Mouse (Mus musculus): ENCODE results near the gene Gnpat.

Gene Gnpat

GRCm38 (mm10) chr8:124898251-124898905 is 35.5 kb downstream of the Gnpat start:
- DNase-seq (ENCODE audit: extremely low spot score, low read depth, low spot score), result no peak

DNA sequence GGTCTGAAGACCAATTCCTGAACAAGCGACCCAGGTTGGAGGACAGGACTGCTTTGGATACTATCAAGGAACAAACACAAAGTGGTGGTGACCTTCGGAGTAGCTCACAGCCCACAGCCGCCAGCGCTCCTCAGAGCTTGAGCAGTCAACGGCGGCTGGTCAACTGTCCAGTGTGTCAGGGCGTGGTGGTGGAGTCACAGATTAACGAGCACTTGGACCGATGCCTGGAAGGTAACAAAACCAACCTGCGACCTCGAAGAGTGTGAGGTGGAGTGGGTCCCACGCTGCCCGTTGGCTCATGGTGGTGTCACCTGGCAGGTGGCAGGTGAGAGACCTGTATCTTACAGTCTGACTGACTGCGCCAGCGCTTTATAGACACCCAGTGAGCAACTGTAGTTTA is 40.4 kb downstream of the Gnpat start:
- no peak for DNase-seq (ENCODE audit: extremely low spot score, low read depth, low spot score)

GRCm38 (mm10) chr8:124905482-124905881 is 42.6 kb downstream of the Gnpat start:
- no peak for DNase-seq (ENCODE audit: extremely low spot score, low read depth, low spot score)

- DNase-seq (ENCODE audit: extremely low spot score, low read depth, low spot score), result no peak
Observed at GRCm38 (mm10) chr8:124909936-124910335, 47.1 kb downstream of the Gnpat start.

- no peak for DNase-seq (ENCODE audit: extremely low spot score, low read depth, low spot score)
Observed at GRCm38 (mm10) chr8:124910349-124910748, 47.5 kb downstream of the Gnpat start.

- no peak for DNase-seq (ENCODE audit: extremely low spot score, low read depth, low spot score)
Observed at GRCm38 (mm10) chr8:124911938-124912872, 49.4 kb downstream of the Gnpat start.

- DNase-seq (ENCODE audit: extremely low spot score, low read depth, low spot score), result no peak
Observed at GRCm38 (mm10) chr8:124914061-124914460, 51.2 kb downstream of the Gnpat start.

GRCm38 (mm10) chr8:124917741-124918484 is 55.1 kb downstream of the Gnpat start:
- no peak for DNase-seq (ENCODE audit: extremely low spot score, low read depth, low spot score)

DNA sequence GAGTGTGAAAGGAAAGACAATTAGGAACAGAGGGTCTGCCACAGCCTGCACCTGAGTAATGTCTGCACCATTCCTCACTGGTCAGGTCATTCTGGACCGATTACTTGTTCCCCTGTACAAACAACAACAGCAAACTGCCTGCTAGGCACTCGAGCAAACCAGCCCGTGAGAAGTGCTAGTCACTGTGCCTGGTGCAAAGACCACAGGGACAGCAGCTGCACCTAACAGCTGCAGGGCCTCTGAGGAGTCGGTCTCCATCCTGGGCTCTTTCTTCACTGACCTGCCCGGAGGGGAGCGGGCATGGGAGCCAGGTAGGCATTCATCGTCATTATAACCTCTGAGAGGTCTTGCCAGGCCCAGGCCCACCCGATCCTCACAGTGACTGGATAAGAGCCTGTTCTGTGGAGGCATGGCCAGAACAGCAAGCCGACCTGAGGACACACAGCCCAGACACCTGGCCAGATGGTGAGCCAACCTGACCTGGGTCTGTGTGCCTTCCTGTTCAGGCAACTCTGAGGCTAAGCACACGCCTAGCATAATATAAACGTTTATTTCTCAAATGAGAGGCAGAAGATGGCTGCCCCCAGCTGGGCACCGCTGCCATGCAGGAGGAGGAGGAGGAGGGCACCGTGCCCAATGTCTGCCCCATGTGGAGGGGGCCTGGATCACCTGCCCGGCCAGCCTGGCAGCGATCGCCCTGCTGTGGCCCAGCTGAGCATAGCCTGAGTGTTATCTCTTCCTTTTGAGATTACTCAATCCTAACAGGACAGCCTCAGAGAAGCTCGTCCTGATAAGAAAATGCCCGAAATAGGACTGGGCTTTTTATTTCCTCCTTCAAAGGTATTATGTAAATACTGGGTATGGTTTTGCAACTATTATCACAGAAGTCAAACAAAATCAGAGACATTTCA is 58.8 kb downstream of the Gnpat start:
- no peak for DNase-seq (ENCODE audit: extremely low spot score, low read depth, low spot score)

DNA sequence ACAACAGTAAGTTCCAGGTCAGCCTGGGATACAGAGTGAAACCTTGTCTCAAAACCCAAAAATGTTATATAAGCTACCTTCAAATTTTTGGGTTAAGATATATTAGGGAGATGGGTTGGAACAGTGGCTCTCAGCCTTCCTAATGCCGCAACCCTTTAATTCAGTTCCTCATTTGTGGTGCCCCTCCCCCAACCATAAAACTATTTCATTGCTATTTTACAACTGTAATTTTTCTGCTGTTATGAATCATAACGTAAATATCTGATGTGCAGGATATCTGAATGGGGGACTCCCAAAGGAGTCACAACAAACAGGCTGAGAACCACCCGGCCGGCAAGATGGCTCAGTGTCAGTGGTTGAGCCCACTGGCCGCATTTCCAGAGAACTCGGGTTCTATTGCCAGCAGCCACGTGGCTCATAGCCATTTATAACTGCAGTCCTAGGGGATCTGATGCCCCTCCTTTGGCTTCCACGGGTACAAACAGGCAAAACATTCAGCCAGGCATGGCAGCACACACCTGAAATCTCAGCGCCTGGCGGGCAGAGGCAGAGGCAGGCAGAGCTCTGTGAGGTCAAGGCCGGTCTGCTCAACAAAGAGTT is 59.8 kb downstream of the Gnpat start:
- no peak for DNase-seq (ENCODE audit: extremely low spot score, low read depth, low spot score)

DNA sequence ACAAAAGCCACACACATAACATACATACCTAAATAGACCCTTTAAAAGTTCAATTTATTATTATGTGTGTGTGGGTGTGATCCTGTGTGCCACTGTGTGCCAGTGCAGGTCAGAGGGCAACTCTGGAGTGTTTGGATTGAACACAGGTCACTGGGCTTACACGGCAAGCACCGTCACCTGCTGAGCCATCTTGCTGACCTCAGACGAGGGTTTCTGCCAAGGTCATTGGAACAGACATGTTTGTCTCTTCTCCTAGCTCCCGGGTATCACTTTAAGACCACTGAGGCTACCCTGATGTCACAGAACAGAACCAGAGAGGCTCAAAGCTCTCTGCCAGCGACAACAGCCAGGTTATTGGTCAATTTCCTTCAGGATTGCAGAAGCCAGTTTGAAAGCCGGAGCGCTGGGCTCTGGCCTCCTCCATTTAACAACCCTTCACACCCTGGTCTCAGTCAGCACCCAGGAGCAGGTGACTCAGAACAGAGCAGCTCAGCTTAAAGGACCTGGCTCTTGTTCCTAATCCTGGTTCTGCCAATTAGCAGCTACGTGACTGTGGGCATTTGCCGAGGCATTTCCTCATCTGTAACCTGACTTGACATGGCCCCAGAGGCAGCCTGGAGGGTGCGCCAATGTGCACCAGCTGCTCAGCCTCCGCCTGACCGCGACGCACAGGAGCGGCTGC is 61.3 kb downstream of the Gnpat start:
- DNase-seq (ENCODE audit: extremely low spot score, low read depth, low spot score), result no peak

DNA sequence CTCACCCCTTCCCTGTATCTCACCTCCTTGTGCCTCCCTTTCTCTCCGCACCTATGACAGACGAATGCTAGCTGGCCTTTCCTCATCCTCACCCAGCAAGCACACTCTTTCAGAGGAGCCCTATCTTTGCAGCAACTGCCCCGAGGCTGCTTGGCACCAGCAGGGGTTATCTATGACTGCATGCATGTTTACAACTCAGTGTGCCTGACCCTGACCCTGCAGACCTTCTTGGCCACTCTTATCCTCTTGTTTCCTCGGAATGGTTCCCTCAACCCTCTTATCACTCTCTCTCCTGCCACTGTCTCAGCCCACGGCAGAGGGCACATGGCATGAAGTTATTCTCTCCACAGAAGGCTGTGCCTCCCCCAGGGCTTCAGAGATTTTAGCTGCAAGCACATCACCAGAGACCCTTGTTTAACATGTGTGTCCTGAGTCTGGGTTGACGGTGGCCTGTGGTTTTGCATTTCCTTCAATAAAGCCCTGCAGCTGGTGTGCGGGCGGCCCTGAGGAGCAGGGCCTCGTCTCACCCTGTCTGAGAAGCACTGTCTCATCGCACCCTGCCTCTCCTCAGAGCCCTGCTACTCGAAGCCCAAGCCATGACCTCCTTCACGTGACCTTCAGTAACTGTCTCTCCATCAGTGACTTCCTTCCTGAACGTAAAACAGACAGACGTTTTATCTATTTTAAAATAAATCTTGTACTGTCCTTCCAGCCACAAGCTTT is 62.9 kb downstream of the Gnpat start:
- no peak for DNase-seq (ENCODE audit: extremely low spot score, low read depth, low spot score)

GRCm38 (mm10) chr8:124926351-124926771 is 63.5 kb downstream of the Gnpat start:
- no peak for DNase-seq (ENCODE audit: extremely low spot score, low read depth, low spot score)

DNA sequence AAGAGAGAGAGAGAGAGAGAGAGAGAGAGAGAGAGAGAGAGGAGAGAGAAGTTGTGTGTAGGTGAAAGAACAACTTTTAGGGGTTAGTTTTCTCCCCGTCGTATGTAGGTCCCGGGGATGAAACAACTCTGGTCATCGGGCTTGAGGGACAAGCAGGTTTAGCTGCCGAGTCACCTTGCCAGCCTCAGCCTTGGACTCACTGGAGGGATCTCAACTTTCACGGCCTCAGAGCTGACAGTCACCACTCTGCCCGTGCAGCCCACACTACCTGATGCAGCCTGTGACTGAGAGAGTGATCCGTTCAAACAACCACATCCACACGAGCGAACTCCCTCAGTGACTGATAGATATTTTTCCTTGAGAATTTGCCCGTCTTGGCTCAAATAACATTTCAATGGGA is 66.2 kb downstream of the Gnpat start:
- no peak for DNase-seq (ENCODE audit: extremely low spot score, low read depth, low spot score)

DNA sequence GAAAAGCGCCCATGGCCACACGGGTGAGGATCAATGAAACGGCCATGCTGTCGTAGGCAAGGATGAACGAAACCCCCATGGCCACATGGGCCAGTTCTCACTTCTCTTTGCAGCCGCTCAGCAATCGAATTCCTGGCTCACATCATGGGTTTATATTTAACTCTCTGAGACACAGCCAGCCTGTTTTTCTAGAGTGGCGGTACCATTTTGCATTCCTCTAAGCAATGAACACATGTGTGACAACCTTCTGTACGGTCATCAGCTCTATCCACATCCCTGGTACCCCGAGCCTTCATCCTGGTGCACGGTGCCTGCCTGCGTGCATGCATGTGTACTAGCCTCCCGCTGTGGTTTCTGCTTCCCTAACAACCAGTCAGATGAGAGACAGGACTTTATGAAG is 67.3 kb downstream of the Gnpat start:
- DNase-seq (ENCODE audit: extremely low spot score, low read depth, low spot score), result no peak

GRCm38 (mm10) chr8:124930649-124931048 is 67.8 kb downstream of the Gnpat start:
- DNase-seq (ENCODE audit: extremely low spot score, low read depth, low spot score), result no peak

DNA sequence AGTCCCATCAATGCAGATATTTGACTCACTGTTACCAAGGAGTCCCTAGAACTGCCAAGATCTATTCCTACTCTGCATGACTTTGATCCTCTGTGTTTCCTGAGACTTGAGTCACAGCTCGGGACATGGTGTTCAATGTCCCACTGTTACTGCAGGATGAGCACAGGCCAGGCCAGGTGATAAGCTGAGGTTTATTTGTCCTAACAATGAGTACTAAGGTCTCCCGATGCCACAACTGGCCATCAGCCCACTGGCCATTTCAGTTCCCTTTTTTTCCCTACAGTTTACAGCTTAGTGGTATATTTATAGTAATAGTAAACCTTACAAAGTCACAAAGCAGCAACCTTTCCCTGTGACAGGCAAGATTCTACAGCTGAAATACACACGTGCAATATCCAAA is 69.6 kb downstream of the Gnpat start:
- no peak for DNase-seq (ENCODE audit: extremely low spot score, low read depth, low spot score)

DNA sequence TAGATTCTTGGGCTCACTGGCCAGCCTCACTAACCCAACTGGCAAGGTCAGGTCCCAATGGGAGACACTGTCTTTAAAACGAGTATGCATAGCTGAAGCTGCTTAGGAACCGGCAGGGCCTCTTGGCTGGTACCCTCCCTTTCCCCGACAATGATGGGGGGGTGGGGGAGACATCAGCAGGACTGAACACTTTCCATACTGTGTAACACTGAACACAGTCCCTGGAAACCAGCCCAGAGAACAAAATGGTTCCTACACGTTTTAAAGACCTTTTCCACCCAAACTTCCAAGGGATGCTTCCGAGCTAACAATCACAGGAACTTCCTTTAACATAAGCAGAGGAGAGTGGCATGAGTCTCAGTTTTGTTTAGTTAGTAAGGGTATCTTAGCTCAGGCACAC is 72.3 kb downstream of the Gnpat start:
- DNase-seq (ENCODE audit: extremely low spot score, low read depth, low spot score), result no peak

DNA sequence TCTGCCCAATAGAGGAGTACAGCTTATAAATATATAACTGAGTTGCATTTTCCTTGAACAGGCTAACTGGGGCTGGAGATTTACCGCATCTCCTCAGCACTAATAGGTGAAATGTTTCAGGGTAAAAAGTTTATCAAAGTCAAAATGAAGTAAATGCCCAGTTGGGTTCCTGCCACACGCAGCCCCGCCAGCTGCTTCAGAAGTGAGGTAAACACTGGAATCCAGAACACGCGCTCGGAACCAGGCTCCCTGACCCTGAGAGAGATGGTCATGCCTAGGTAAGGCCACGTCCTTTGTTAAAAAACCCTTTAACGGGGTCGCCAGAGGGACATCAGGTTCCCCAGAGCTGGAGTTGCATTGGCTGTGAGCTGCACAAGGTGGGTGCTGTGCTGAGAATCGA is 73.9 kb downstream of the Gnpat start:
- DNase-seq (ENCODE audit: extremely low spot score, low read depth, low spot score), result no peak

Measured in hindlimb bud, embryonic 11.5 days (tissue).